Mouse (Mus musculus) intestine, embryonic 14.5 days (tissue): ENCODE data around the gene Gm20721. TPM values are rescaled to one million over a fixed set of nuclear protein-coding genes. Genes with fewer than 3 reads are reported as not detected.

Source experiments
- ATAC-seq: fragments of 200-750 bp; cut with Nextera tagmentation; replicated peaks from 2 replicates; pipeline ENCODE4 v1.8.0; 2017; ENCODE audit warnings: low read depth, moderate number of reproducible peaks, moderate TSS enrichment, moderate library complexity; ENCODE audit not compliant: low FRiP score, low TSS enrichment
- DNase-seq: peaks from one replicate; pipeline ENCODE4 v3.0.0-alpha.2; 2018; ENCODE audit warnings: low spot score
- H3K27ac ChIP-seq: fragments of 300-500 bp; sonication (generic); 2 replicates; pipeline ENCODE4 v1.5.1; 2014; ENCODE audit warnings: low read depth, mild to moderate bottlenecking, control low read depth
- H3K27me3 ChIP-seq: fragments of 300-500 bp; sonication (generic); replicated peaks from 2 replicates; pipeline ENCODE4 v1.6.1; 2014; ENCODE audit warnings: low read length, control low read depth; ENCODE audit not compliant: control insufficient read depth, insufficient read depth
- H3K36me3 ChIP-seq: fragments of 300-500 bp; sonication (generic); 2 replicates; pipeline ENCODE4 v1.6.1; 2014; ENCODE audit warnings: low read length, control low read depth; ENCODE audit not compliant: control insufficient read depth, insufficient read depth
- H3K4me1 ChIP-seq: fragments of 300-500 bp; sonication (generic); replicated peaks from 2 replicates; pipeline ENCODE4 v1.6.1; 2014; ENCODE audit warnings: low read length, control low read depth, mixed read lengths; ENCODE audit not compliant: control insufficient read depth, insufficient read depth
- H3K4me2 ChIP-seq: fragments of 300-500 bp; sonication (generic); 2 replicates; pipeline ENCODE4 v1.6.1; 2014; ENCODE audit warnings: low read length
- H3K4me3 ChIP-seq: fragments of 300-500 bp; sonication (generic); 2 replicates; pipeline ENCODE4 v1.5.1; 2014; ENCODE audit warnings: low read depth, low read length, control low read depth, mixed read lengths
- H3K9ac ChIP-seq: fragments of 300-500 bp; sonication (generic); 2 replicates; pipeline ENCODE4 v1.6.1; 2014; ENCODE audit warnings: mild to moderate bottlenecking, low read length
- H3K9me3 ChIP-seq: fragments of 300-500 bp; sonication (generic); 2 replicates; pipeline ENCODE4 v1.6.1; 2016; ENCODE audit warnings: low read length, control low read depth; ENCODE audit not compliant: control insufficient read depth
- WGBS: fragments of 180-500 bp; shearing (Covaris S2); extraction: QIAGEN DNeasy Blood & Tissue Kit; methylation state at CpG from one replicate; pipeline ENCODE4 v1.1.7; 2014; 5-methylcytosine and 5-hydroxymethylcytosine counted together
- polyA plus RNA-seq: library from polyadenylated mRNA; unstranded; fragments of >200 nt; fragmentation: Nextera tagmentation; extraction: Ambion mirVana; gene quantifications from 2 replicates; pipeline ENCODE4 v1.2.1, GENCODE M21; 2014

Gm20721 gene
- polyA plus RNA-seq, 1 experiment from 2014 or later = 12.6 TPM

DNA sequence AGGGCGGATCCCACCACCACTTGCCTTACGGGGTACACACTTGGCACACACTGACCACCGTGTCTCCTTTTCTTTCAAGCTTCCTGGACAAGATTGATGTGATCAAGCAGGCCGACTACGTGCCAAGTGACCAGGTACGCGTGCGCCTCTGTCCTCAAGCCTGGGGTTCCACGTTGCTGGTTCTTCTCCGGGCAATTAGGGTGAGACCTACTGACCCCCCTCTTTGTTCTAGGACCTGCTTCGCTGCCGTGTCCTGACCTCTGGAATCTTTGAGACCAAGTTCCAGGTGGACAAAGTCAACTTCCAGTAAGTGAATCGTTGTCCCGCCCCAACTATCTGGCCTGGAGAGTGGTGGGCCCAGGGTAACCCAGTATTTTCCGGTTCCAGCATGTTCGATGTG, 1.5 kb downstream of the Gm20721 start:
- no peak overlapping the region for H3K4me3 ChIP-seq
- ATAC-seq (no peak), DNase-seq (no peak)
- WGBS = 93% methylated on average over 16 of the region's 16 CpGs
- peak overlapping the region; percentile 85; the same call in 1 of the 2 replicates for H3K27ac ChIP-seq
- no peaks in the 10 kb centered on the region for H3K9me3 ChIP-seq
- H3K27me3 ChIP-seq = no peaks in the 10 kb centered on the region
- no peak overlapping the region for H3K4me2 ChIP-seq
- peaks cover 37% of the 10 kb centered on the region for H3K4me1 ChIP-seq
- H3K36me3 ChIP-seq = peaks cover 65% of the 10 kb centered on the region
- no peak overlapping the region for H3K9ac ChIP-seq

DNA sequence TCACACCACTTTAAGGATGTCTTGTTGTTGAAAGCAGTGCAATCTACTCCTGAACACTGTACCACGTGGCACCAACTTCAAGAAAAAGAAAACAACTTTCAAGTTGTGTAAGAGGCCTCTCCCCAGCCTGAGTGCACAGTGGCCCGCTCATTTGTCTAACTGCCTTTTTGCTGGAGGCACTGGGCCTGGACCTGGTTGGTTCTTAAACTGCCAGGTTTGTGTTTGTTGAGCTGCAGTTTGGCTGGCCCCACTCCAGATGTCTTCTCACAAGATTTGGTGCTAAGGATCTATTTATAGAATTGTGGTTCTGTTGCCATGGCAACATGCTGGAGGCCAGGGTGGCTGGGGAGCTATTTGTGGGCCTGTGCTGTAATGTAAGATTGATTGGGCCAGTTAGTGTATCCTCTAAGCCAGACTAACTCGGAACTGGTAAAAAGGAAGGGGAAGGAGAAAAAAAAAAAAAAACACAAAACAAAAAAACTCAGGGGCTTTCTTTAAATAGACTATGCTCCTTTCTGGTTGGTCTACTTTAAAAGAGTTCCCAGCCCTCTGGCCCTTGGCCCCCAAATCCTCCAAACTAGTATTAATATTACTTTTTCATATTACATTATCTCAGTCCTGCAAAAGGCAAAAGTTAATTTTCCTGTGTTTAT, 2.4 kb downstream of the Gm20721 start:
- ATAC-seq (peak; percentile 59), DNase-seq (peak; percentile 74)
- no peaks in the 10 kb centered on the region for H3K9me3 ChIP-seq
- peak overlapping the region; percentile 33 for H3K4me2 ChIP-seq
- no peaks in the 10 kb centered on the region for H3K27me3 ChIP-seq
- WGBS = 16% methylated on average over 3 of the region's 3 CpGs
- peak overlapping the region; percentile 85 for H3K27ac ChIP-seq
- peaks cover 70% of the 10 kb centered on the region for H3K36me3 ChIP-seq
- peak overlapping the region; percentile 22 for H3K9ac ChIP-seq
- H3K4me3 ChIP-seq = no peak overlapping the region
- peaks cover 37% of the 10 kb centered on the region for H3K4me1 ChIP-seq

DNA sequence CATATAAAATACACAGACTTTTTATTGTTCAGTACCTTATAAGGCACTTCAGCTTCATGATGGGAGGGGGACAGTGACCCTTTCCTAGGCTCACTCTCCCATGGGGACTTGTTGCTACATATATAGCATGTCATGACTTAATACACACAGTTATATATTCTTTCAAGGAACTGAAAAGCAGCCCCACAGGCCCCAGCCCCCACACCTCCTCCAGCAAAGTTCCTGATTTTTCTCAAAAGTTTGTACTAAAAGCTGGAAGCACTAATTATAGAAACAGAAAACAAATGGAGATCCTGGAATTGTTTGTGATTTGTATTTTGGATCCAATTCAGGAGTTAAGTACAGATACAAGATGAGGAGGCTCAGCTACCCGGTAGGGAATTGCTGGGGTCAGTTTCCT, 2.9 kb downstream of the Gm20721 start:
- peaks cover 41% of the 10 kb centered on the region for H3K4me1 ChIP-seq
- WGBS = 18% methylated on average over 1 of the region's 1 CpGs
- DNase-seq = no peak
- H3K36me3 ChIP-seq = peaks cover 73% of the 10 kb centered on the region
- no peak overlapping the region for H3K4me3 ChIP-seq
- H3K27me3 ChIP-seq = no peaks in the 10 kb centered on the region
- ATAC-seq = no peak
- H3K9me3 ChIP-seq = no peaks in the 10 kb centered on the region
- peak overlapping the region; percentile 85 for H3K27ac ChIP-seq
- H3K9ac ChIP-seq = peak overlapping the region; percentile 22
- H3K4me2 ChIP-seq = peak overlapping the region; percentile 33

DNA sequence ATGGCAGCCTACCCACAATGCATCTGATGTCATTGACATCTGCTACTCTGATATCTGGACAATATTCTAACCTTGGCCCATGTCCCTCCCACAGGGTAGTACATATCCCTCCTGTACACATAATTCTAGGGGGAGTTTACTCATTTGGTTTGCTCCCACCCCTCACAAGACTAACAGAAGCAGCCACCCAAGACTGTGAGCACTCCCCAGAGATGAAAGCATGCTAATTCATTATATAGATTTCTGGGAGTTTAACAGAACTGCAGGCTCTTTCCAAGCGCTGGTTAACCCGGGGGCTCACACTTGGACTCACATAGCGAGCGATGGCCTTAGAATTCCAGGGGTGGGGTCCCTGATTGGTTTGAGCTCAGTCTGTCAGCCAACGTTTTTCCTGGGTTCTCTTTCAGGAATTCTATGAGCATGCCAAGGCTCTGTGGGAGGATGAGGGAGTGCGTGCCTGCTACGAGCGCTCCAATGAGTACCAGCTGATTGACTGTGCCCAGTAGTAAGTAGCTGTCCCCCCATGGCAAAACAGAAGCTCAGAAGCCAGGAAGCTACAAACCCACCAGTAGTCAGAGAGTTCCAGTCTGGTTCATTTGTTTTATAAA, 3.6 kb downstream of the Gm20721 start:
- H3K4me1 ChIP-seq = peaks cover 41% of the 10 kb centered on the region

DNA sequence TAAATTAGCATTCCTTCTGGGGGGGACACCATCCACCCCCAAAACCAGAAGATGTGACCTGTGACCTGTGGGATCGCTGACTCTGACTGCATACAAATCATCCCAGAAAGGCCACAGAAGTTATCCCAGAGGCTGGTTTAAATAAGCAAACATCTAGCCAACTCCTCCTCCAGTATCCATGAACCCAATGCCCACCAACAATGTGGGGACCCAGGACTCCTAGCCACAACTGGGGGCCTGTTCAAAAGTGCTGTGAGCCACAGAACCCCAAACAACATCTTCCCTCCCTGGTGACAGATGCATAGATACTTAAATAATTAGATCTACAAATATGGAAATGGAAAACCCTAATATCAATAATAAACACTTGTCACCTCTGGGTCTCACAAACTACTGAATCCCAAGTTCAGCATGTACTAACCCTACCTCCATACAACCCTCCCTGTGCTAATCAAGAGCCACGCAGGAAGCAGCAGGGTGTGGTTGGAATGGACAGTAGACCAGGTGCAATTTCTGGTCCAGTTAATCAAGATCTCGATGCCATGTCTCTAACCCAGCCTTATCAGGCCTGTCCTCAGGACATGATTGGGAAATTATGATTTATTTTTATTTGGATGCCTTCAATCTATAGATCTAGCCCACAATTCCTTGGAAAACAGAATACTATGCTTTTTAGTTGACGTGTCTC, 5.5 kb downstream of the Gm20721 start:
- H3K4me1 ChIP-seq = peaks cover 49% of the 10 kb centered on the region

More for the DNA sequence above, 3.6 kb downstream of the Gm20721 start:
- Histone ChIP-seq H3K4me3 (no peak overlapping the region), H3K9me3 (no peaks in the 10 kb centered on the region), H3K9ac (no peak overlapping the region), H3K27me3 (no peaks in the 10 kb centered on the region), H3K36me3 (peaks cover 79% of the 10 kb centered on the region), H3K4me2 (peak overlapping the region; percentile 33), H3K27ac (peak overlapping the region; percentile 85)
- ATAC-seq = no peak
- WGBS = 54% methylated on average over 8 of the region's 8 CpGs
- no peak for DNase-seq

DNA sequence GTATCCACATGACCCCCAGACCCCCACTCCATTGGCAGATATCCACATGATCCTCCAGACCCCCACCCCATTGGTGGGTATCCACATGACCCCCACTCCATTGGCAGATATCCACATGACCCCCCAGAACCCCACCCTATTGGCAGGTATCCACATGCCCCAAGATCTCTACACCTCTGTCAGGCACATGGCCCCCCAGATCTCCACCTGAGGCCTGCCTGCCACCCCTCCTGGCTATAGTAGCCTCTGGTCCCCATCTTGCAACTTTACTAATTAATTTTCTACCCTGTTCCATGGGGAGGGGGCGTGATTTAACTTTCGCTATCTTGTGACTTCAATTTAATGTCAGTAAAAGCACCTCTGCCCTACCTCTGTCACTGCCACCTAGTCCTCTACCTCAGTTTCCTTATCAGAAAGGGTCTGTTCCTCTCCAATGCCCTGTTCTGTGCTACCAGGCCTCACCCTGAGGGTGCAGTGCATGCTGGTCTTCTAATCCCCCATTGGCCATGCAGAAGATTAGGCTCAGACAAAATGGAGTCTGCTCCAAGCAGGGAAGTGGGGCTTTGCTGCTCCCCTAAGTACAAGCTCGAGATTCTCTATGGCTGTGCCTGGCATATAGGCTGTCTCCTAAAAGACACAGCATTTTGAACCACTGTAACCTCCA, 6.2 kb downstream of the Gm20721 start:
- Histone ChIP-seq H3K27me3 (no peaks in the 10 kb centered on the region), H3K4me1 (peaks cover 56% of the 10 kb centered on the region), H3K4me2 (no peak overlapping the region), H3K36me3 (peaks cover 78% of the 10 kb centered on the region), H3K9me3 (no peaks in the 10 kb centered on the region), H3K9ac (no peak overlapping the region), H3K27ac (no peak overlapping the region), H3K4me3 (no peak overlapping the region)
- no peak for ATAC-seq
- 82% methylated on average over 3 of the region's 3 CpGs for WGBS
- no peak for DNase-seq

More for the DNA sequence above, 5.5 kb downstream of the Gm20721 start:
- 70% methylated on average over 4 of the region's 4 CpGs for WGBS
- Histone ChIP-seq H3K9ac (no peak overlapping the region), H3K4me2 (no peak overlapping the region), H3K27ac (no peak overlapping the region), H3K36me3 (peaks cover 80% of the 10 kb centered on the region), H3K4me3 (no peak overlapping the region), H3K27me3 (no peaks in the 10 kb centered on the region), H3K9me3 (no peaks in the 10 kb centered on the region)
- ATAC-seq = no peak
- no peak for DNase-seq

DNA sequence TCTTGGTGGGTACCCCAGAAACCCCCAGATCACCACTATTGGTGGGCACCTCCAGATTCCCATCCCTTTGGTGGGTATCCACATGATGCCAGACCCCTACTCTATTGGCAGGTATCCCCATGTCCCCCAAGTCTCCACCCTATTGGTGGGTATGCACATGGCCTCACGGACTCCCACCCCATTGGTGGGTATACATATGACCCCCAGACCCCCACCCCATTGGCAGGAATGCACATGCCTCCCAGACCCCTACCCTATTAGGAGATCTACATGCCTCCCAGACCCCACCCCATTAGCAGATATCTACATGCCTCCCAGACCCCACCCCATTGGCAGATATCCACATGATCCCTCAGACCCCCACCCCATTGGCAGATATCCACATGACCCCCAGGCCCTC, 6.8 kb downstream of the Gm20721 start:
- Histone ChIP-seq H3K4me3 (no peak overlapping the region), H3K4me1 (peaks cover 55% of the 10 kb centered on the region), H3K27me3 (no peaks in the 10 kb centered on the region), H3K4me2 (no peak overlapping the region), H3K36me3 (peaks cover 77% of the 10 kb centered on the region), H3K9me3 (no peaks in the 10 kb centered on the region), H3K9ac (no peak overlapping the region), H3K27ac (no peak overlapping the region)
- WGBS = 95% methylated on average over 1 of the region's 1 CpGs
- no peak for DNase-seq
- no peak for ATAC-seq

DNA sequence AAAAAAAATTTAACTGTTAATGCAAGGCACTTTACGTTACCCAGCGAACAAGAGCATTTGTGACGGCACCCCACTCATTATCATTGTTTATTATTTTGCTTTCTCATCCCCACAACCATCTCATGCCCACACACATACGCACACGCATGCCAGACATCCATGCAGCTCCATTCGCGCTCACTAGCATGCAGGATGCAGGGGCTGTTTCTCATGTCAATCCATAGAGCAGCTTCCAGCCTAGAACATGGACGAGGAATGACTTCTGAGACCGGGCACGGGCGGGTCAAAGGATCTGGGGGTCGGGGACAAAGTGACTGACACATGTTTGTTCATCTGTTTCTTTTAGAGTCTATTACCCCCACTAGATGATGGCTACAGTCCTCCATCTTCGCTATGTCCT, 9.2 kb downstream of the Gm20721 start:
- H3K4me1 ChIP-seq = peaks cover 53% of the 10 kb centered on the region
- H3K9me3 ChIP-seq = no peaks in the 10 kb centered on the region
- H3K9ac ChIP-seq = no peak overlapping the region
- H3K27ac ChIP-seq = no peak overlapping the region
- no peak for DNase-seq
- WGBS = 81% methylated on average over 13 of the region's 13 CpGs
- H3K36me3 ChIP-seq = peaks cover 64% of the 10 kb centered on the region
- H3K27me3 ChIP-seq = no peaks in the 10 kb centered on the region
- ATAC-seq = no peak
- H3K4me3 ChIP-seq = no peak overlapping the region
- H3K4me2 ChIP-seq = no peak overlapping the region
